Mouse (Mus musculus): ENCODE measurements at regions not wholly inside any gene's neighbourhood (a gene's known extent, or its start where the extent isn't known, plus 50 kb on each side); places are given as distances from the start of the nearest gene placed in this dataset.
"Not testable (repeated sequence)": the region's sequence is repeated elsewhere in the genome, so short reads cannot be mapped to it uniquely, and the experiment has no call there.

GRCm38 (mm10) chr7:111969198-111969887, 54.0 kb upstream of the Usp47 start:
- peak; percentile 87 to 91 for DNase-seq (ENCODE audit: low spot score in 2 of 2)

- no peak for DNase-seq (ENCODE audit: low spot score in 2 of 2)
These were observed 55.0 kb upstream of the Usp47 start for GRCm38 (mm10) chr7:111968261-111968660.

- DNase-seq (ENCODE audit: low spot score in 2 of 2) = no peak
These were observed 56.6 kb upstream of the Usp47 start for GRCm38 (mm10) chr7:111966716-111967115.

DNA sequence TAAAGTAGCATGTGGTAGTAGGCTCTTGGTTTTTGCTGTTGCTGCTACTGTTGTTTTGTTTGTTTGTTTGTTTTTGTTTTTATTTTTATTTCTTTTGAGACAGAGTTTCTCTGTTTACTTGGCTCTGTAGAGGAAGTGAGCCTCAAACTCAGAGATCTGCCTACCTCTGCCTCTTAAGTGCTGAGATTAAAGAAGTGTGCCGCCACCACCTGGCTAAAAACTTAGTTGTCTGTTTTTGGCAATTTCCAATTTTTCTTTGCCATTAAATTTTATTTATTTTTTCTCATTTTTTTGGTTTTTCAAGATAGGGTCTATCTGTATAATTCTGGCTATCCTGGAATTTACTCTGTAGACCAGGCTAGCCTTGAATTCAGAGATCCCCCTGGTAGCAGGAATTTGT, 59.3 kb upstream of the Usp47 start:
- DNase-seq (ENCODE audit: low spot score in 2 of 2) = no peak

GRCm38 (mm10) chr7:111959977-111960376, 63.3 kb upstream of the Usp47 start:
- peak; percentile 49 to 55 for DNase-seq (ENCODE audit: low spot score in 2 of 2)

- no peak for DNase-seq (ENCODE audit: low spot score in 2 of 2)
These were observed 66.6 kb upstream of the Usp47 start for GRCm38 (mm10) chr7:111956671-111957070.

GRCm38 (mm10) chr7:111939631-111940030, 83.7 kb upstream of the Usp47 start:
- DNase-seq (ENCODE audit: low spot score in 2 of 2) = no peak

DNA sequence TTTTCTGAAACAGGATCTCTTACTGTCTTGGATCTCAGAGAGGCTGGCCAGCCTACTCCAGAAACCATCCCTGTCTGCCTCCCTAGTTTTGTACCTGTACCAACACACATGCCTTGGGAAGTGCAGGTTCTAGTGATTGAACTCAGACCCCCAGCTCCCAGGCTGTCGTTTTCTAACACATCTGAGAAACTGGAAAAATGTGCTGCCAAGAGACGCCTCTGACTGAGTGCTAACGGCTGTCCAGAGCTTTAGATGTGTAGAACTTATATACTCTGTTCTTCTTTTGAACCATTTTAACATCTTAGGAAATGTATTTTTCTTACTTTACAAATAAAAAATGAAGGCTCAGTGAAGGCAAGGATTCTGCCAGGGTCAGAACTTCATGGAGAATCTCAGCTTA, 85.8 kb upstream of the Usp47 start:
- DNase-seq (ENCODE audit: low spot score in 2 of 2) = no peak

GRCm38 (mm10) chr7:111937102-111937501, 86.2 kb upstream of the Usp47 start:
- DNase-seq (ENCODE audit: low spot score in 2 of 2) = peak in 1 of 2 experiments; percentile 44

- DNase-seq (ENCODE audit: low spot score in 2 of 2) = no peak
These were observed 90.6 kb upstream of the Usp47 start for GRCm38 (mm10) chr7:111932725-111933124.

GRCm38 (mm10) chr7:111919961-111920360, 103.3 kb upstream of the Usp47 start:
- DNase-seq (ENCODE audit: low spot score in 2 of 2) = no peak

GRCm38 (mm10) chr7:111903741-111904231, 119.5 kb upstream of the Usp47 start:
- peak; percentile 62 to 64 for DNase-seq (ENCODE audit: low spot score in 2 of 2)

DNA sequence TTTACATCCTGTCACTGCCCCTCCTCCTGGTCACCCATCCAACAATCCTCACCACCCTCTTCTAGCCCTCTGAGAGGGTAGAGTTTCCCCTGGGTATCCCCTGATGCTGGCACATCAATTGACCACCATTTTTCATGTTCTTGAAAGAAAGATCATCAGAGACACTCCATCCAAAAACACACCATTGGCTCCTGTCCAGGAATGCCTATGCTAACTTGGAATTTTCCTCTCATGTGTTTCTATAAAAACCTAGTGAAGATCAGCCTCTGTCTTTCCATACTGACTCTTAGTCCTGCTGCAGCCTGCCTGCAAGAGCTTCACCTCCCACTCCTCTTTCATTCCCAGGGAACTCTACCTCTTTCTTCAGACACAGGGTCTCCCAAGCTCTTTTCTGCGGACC, 117.2 kb upstream of the Galnt18 start:
- peak; percentile 10 to 15 for DNase-seq (ENCODE audit: low spot score in 2 of 2)

DNA sequence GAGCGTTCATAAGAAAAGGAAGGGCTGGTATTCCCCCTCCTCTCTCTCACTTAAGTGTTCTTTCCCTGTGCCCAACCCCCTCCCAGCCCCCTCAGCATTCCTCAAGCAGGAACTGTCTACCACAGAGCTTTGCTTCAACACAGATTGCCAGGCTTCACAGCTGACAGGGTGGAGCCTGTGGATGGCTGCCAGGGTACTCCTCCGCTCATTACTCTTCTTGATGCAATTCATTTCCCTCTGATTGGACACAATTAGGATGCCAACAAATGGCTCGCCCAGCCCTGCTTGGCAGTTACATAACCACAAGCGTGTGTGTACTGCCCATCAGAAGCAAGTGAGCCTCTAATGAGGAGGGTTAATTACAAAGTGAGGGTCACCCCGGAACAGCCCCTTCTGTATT, 116.5 kb upstream of the Galnt18 start:
- peak; percentile 79 to 84 for DNase-seq (ENCODE audit: low spot score in 2 of 2)

DNA sequence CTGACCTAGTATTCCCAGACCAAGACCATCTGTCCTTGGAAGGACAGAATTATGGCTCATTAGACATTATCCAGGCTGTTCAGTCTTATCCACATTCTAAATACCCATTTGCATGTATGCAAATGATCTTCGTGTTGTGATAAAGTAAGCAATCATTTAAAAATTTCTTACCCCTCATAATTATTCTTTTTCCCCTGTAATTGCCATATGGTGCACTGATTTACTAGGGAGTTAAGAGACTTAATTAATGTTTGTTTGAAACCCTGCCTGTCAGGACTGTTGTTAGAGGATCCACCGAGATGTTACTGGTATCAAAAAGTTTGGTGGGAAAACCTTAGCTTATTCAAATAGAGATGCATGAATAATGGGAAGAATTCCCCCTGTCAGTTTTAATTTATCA, 103.2 kb upstream of the Galnt18 start:
- DNase-seq (ENCODE audit: low spot score in 2 of 2) = no peak

DNA sequence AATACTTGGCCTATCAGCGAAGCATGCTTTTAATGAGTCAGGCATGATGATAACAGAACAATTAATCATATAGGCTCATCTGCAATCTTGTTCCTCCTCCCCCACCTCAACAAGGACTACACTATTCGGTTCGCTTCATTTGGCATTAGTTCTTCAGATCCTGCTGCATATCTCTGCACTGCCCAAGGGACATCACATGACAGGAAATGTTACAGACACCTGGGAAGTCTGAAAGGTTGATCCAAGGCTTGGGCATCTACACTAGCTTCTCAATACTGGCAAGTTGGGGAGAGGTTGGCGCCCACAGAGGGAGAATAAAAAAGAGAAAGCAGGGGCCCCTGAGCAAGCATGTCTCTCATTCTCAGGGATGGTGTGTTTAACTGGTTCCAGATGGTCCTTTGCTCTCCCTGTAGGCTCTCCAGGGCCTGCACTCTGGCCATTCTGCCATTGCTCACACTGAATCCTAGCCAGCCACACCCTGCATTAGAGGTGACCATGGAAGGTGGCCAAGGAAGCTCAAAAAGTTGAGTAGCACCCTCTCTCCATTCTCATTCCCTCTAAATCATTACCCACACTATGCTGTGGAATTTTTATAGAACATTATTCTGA, 100.4 kb upstream of the Galnt18 start:
- no peak for DNase-seq (ENCODE audit: low spot score in 2 of 2)

- no peak for DNase-seq (ENCODE audit: low spot score in 2 of 2)
These were observed 97.8 kb upstream of the Galnt18 start for GRCm38 (mm10) chr7:111877591-111877990.

DNA sequence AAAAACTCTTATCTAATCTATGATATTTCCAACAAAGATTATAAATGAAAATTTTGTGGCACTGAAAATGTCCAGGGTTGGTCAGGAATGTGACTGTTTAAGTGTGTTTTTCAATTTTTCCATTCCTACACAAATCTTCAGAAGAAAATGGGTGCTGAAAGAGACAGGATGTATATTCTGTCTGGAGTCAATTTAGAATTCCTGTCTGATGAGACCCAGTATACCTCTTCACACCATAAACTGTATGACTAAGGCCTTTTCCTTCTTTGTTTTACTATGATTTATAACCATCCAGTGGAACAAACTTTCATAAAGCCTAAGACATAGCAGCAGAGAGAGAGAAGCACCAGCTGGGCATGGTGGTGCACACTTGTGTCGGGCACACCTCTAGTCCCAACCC, 96.2 kb upstream of the Galnt18 start:
- DNase-seq (ENCODE audit: low spot score in 2 of 2) = no peak

DNA sequence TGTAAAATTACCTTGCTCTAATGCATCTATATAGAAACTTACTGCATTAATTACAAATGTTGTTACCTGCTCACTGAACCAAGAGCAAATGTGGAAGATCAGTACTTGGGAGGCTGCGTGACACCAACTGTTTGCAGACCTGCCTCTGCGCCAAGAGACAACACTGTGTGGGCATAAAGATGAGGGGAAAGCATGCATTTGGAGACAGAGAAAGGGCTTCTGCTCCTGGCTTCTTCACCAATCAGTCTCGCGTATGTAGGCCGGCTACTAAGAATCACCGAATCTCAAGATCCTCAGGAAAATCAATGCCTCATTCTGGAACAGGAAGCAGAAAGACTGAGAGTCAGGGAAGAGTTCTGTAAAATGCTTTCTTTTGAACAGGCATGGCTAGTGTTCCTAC, 89.6 kb upstream of the Galnt18 start:
- DNase-seq (ENCODE audit: low spot score in 2 of 2) = peak; percentile 24 to 39

GRCm38 (mm10) chr7:111863035-111863434, 83.3 kb upstream of the Galnt18 start:
- no peak for DNase-seq (ENCODE audit: low spot score in 2 of 2)

- not testable (repeated sequence) for DNase-seq (ENCODE audit: low spot score in 2 of 2)
These were observed 78.5 kb upstream of the Galnt18 start for GRCm38 (mm10) chr7:111858291-111858690.

DNA sequence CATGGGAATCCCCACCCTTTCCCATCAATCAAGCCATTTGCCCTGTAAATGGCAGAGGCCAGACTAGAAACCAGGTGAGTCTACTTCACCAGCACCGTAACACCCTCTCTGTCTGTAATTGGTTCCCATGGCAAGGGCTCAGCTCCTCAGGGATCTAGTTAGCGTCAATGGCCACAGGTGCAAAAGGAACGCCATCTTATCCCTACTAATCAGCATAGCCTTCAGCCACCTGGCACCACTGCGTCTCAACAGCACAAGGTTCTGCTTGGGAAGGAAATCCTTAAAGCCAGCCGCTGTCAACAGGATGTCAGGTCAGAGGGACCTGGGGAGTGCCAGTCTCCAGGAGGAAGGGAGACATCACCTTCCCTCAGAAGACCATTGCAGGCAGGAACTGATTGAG, 77.2 kb upstream of the Galnt18 start:
- DNase-seq (ENCODE audit: low spot score in 2 of 2) = no peak

GRCm38 (mm10) chr7:111855309-111855708, 75.5 kb upstream of the Galnt18 start:
- DNase-seq (ENCODE audit: low spot score in 2 of 2) = no peak

All from right cerebral cortex, adult 2 months (tissue).